Mouse (Mus musculus) brain, embryonic 14.5 days (tissue): ENCODE results near the gene Mtmr11.

Experiments
- CTCF ChIP-seq: fragments of 200-500 bp; IDR thresholded peaks from 2 replicates; pipeline ENCODE4 v1.5.1; 2012; ENCODE audit warnings: inconsistent platforms, mild to moderate bottlenecking, moderate library complexity, borderline replicate concordance; ENCODE audit not compliant: insufficient read depth, insufficient read length; ENCODE audit errors: extremely low read depth
- POLR2A ChIP-seq: fragments of 200-500 bp; IDR thresholded peaks from 2 replicates; pipeline ENCODE4 v1.6.1; 2012; ENCODE audit warnings: mild to moderate bottlenecking, inconsistent platforms, borderline replicate concordance; ENCODE audit not compliant: poor library complexity, insufficient read depth, insufficient read length, severe bottlenecking; ENCODE audit errors: extremely low read depth

DNA sequence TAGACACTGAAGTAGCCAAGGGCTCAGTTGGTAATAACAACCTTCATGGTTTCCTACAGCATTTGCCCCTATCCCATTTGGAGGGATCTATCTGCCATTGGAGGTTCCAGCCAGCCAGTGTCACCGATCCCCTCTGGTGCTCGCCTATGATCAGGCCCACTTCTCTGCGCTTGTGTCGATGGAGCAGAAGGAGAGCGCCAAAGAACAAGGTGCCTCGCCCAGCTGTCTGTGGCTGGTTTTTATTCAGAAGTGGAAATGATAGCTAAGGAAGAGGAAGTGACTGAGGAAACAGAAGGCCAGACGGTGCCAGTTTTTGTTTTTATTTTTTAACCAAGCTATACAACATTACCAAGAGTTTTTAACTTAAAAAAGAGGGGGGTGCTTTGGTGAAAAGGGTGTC, 10.0 kb upstream of the Mtmr11 start:
- TF ChIP-seq CTCF, result no peak
- TF ChIP-seq POLR2A, result no peak
